Mouse (Mus musculus) megakaryocyte, embryonic 14.5 days (primary cell): ENCODE measurements around the gene Syn1.

Experiments used
- FLI1 ChIP-seq: IDR thresholded peaks from 2 replicates; pipeline ENCODE4 v1.6.1; 2012; ENCODE audit warnings: low read length, inconsistent platforms, mixed read lengths
- GATA1 ChIP-seq: IDR thresholded peaks from 3 replicates; pipeline ENCODE4 v1.6.1; 2012; ENCODE audit warnings: mixed read lengths, low read length, inconsistent platforms, borderline replicate concordance

- TF ChIP-seq GATA1 (no peak), FLI1 (no peak)
These were observed 29.5 kb upstream of the Syn1 start, which contains the start of gene Elk1 for GRCm38 (mm10) chrX:20950191-20950880.
